In the genomic region with DNA sequence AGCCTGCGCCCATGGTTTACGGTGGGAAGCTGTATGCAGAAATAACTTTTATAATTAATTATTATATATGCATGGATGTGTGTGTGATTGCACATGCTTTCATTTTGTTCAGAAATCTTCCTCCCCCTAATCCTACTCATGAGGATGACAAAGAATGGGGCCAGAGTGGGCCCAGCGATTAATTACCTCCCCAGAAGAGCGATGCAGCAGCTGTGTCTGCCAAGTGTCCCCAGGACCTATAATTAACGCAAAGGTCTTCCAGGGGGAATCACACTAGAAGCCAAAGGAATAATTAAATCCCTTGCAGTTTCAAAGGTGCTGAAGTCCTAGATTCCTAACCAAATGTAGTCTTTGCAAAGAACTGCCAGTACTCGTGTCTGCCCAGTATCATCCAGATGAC, we compare ENCODE assay signal across 26 mouse cellular contexts. TPM values are rescaled to one million over a fixed set of nuclear protein-coding genes. Genes with fewer than 3 reads are reported as not detected.
DNase-seq lines count a peak whose midpoint lies in the region; ATAC-seq and TF ChIP-seq lines count a peak whose summit lies in the region.
"Had no signal": no experiment of that assay in that cellular context is flagged by ENCODE, and none has a peak within 500 bp of the region (broad histone marks: within the 10 kb centered on the region; RNA-seq: fewer than 3 reads in every experiment).

No protein-coding gene starts in this region.

- peaks cover 39% of the 10 kb centered on the region for H3K4me1 ChIP-seq in forebrain, embryonic 13.5 days
- peaks cover 5% of the 10 kb centered on the region for H3K4me1 ChIP-seq in forebrain, postnatal 0 days (ENCODE audit: insufficient read depth)
- peaks cover 62% of the 10 kb centered on the region for H3K4me1 ChIP-seq in heart, embryonic 12.5 days (replicated peaks)
- peaks cover 22% of the 10 kb centered on the region for H3K4me1 ChIP-seq in midbrain, embryonic 12.5 days
- peaks cover 5% of the 10 kb centered on the region; the same call in 1 of the 2 replicates for H3K4me1 ChIP-seq in midbrain, postnatal 0 days (ENCODE audit: insufficient read depth, low read length)
- peaks cover 26% of the 10 kb centered on the region for H3K4me1 ChIP-seq in midbrain, embryonic 16.5 days (ENCODE audit: control insufficient read depth, insufficient read depth, low read length)

- no peak overlapping the region for H3K9ac ChIP-seq in forebrain, embryonic 13.5 days
- H3K9ac ChIP-seq in forebrain, postnatal 0 days: no peak overlapping the region
- H3K9ac ChIP-seq in heart, embryonic 12.5 days: no peak overlapping the region
- H3K9ac ChIP-seq in midbrain, embryonic 12.5 days (replicated peaks): no peak overlapping the region
- no peak overlapping the region for H3K9ac ChIP-seq in midbrain, postnatal 0 days (replicated peaks; ENCODE audit: low read length, poor library complexity, severe bottlenecking)
- no peak overlapping the region for H3K9ac ChIP-seq in midbrain, embryonic 16.5 days (ENCODE audit: low read depth, low read length)
- H3K9ac ChIP-seq: liver, embryonic 15.5 days; lung, embryonic 15.5 days; neural tube, embryonic 12.5 days had no signal

- peaks cover 6% of the 10 kb centered on the region; the same call in 1 of the 2 replicates for H3K27me3 ChIP-seq in forebrain, embryonic 13.5 days
- H3K27me3 ChIP-seq in forebrain, postnatal 0 days (ENCODE audit: insufficient read depth, low read length): no peaks in the 10 kb centered on the region
- H3K27me3 ChIP-seq in heart, embryonic 12.5 days (replicated peaks): no peaks in the 10 kb centered on the region
- H3K27me3 ChIP-seq in midbrain, embryonic 12.5 days: peaks cover 21% of the 10 kb centered on the region
- H3K27me3 ChIP-seq in midbrain, postnatal 0 days (ENCODE audit: insufficient read depth, low read length): no peaks in the 10 kb centered on the region
- H3K27me3 ChIP-seq in midbrain, embryonic 16.5 days (ENCODE audit: control insufficient read depth, insufficient read depth, low read depth, low read length): no peaks in the 10 kb centered on the region
- H3K27me3 ChIP-seq: liver, embryonic 15.5 days; neural tube, embryonic 12.5 days had no signal

- H3K27ac ChIP-seq in forebrain, embryonic 13.5 days: 0 out of 2 replicates have a peak overlapping the region, but pooled peaks have one; percentile 1
- no peak overlapping the region for H3K27ac ChIP-seq in forebrain, postnatal 0 days (ENCODE audit: low read depth, low read length)
- peak overlapping the region; percentile 63 for H3K27ac ChIP-seq in heart, embryonic 12.5 days (ENCODE audit: poor library complexity, severe bottlenecking)
- peak overlapping the region; percentile 25; the same call in 1 of the 2 replicates for H3K27ac ChIP-seq in midbrain, embryonic 12.5 days (replicated peaks)
- H3K27ac ChIP-seq in midbrain, postnatal 0 days (ENCODE audit: low read depth, low read length): no peak overlapping the region
- H3K27ac ChIP-seq in midbrain, embryonic 16.5 days (ENCODE audit: low read length): 0 out of 2 replicates have a peak overlapping the region, but pooled peaks have one; percentile 5
- H3K27ac ChIP-seq: embryonic facial prominence, embryonic 10.5 days; hindbrain, postnatal 0 days; limb, embryonic 10.5 days; liver, embryonic 15.5 days; lung, embryonic 15.5 days; neural tube, embryonic 12.5 days had no signal

- H3K9me3 ChIP-seq in forebrain, embryonic 13.5 days (replicated peaks): no peaks in the 10 kb centered on the region
- no peaks in the 10 kb centered on the region for H3K9me3 ChIP-seq in forebrain, postnatal 0 days (ENCODE audit: low read length)
- H3K9me3 ChIP-seq in heart, embryonic 12.5 days (replicated peaks): no peaks in the 10 kb centered on the region
- H3K9me3 ChIP-seq in midbrain, embryonic 12.5 days: no peaks in the 10 kb centered on the region
- H3K9me3 ChIP-seq in midbrain, postnatal 0 days (ENCODE audit: low read length): no peaks in the 10 kb centered on the region
- H3K9me3 ChIP-seq in midbrain, embryonic 16.5 days (replicated peaks; ENCODE audit: control insufficient read depth, low read length, poor library complexity, severe bottlenecking): no peaks in the 10 kb centered on the region
- H3K9me3 ChIP-seq: embryonic facial prominence, embryonic 10.5 days; limb, embryonic 10.5 days; liver, embryonic 15.5 days; lung, embryonic 15.5 days; megakaryocyte, embryonic 14.5 days; neural tube, embryonic 12.5 days had no signal

- no peak for ATAC-seq in forebrain, embryonic 13.5 days
- ATAC-seq in forebrain, postnatal 0 days: no peak
- ATAC-seq in heart, embryonic 12.5 days (ENCODE audit: insufficient number of reproducible peaks, low FRiP score): no peak
- no peak for ATAC-seq in midbrain, embryonic 12.5 days (ENCODE audit: low FRiP score, low read depth)
- no peak for ATAC-seq in midbrain, postnatal 0 days (ENCODE audit: low FRiP score)
- no peak for ATAC-seq in midbrain, embryonic 16.5 days
- ATAC-seq: CD4-positive, CD25-positive, alpha-beta regulatory T cell, adult 4 months; hindbrain, postnatal 0 days; intestine, embryonic 16.5 days had no signal

- no peak overlapping the region for H3K4me3 ChIP-seq in forebrain, embryonic 13.5 days
- no peak overlapping the region for H3K4me3 ChIP-seq in forebrain, postnatal 0 days (ENCODE audit: low read depth, low read length)
- H3K4me3 ChIP-seq in heart, embryonic 12.5 days: no peak overlapping the region
- no peak overlapping the region for H3K4me3 ChIP-seq in midbrain, embryonic 12.5 days
- H3K4me3 ChIP-seq in midbrain, postnatal 0 days (ENCODE audit: low read depth, low read length): no peak overlapping the region
- no peak overlapping the region for H3K4me3 ChIP-seq in midbrain, embryonic 16.5 days (ENCODE audit: low read depth, low read length)
- H3K4me3 ChIP-seq: embryonic facial prominence, embryonic 10.5 days; limb, embryonic 10.5 days; liver, embryonic 15.5 days; lung, embryonic 15.5 days; megakaryocyte, embryonic 14.5 days; neural tube, embryonic 12.5 days had no signal

- DNase-seq in forebrain, postnatal 0 days: no peak
- DNase-seq in heart, postnatal 4 days: no peak
- no peak for DNase-seq in midbrain, postnatal 0 days (ENCODE audit: low spot score)
- DNase-seq: adrenal gland, postnatal 36 days; cerebellum, adult 11-12 months; cerebellum, postnatal 10 days; kidney, adult 9 months; kidney, postnatal 14 days; liver; lung, postnatal 36 days; right cerebral cortex, adult 18-20 months; right cerebral cortex, postnatal 4 days; thymus, postnatal 14 days had no signal

- no peaks in the 10 kb centered on the region for H3K36me3 ChIP-seq in forebrain, embryonic 13.5 days (ENCODE audit: poor library complexity, severe bottlenecking)
- H3K36me3 ChIP-seq in forebrain, postnatal 0 days (ENCODE audit: insufficient read depth): no peaks in the 10 kb centered on the region
- no peaks in the 10 kb centered on the region for H3K36me3 ChIP-seq in heart, embryonic 12.5 days
- H3K36me3 ChIP-seq in midbrain, embryonic 12.5 days: no peaks in the 10 kb centered on the region
- H3K36me3 ChIP-seq in midbrain, postnatal 0 days (ENCODE audit: insufficient read depth, low read length): no peaks in the 10 kb centered on the region
- H3K36me3 ChIP-seq in midbrain, embryonic 16.5 days (ENCODE audit: control insufficient read depth, insufficient read depth, low read length): no peaks in the 10 kb centered on the region
- H3K36me3 ChIP-seq: embryonic facial prominence, embryonic 10.5 days; limb, embryonic 10.5 days; liver, embryonic 15.5 days; lung, embryonic 15.5 days; neural tube, embryonic 12.5 days had no signal

- WGBS in forebrain, embryonic 13.5 days: 26% methylated on average over 6 of the region's 6 CpGs
- 28% methylated on average over 6 of the region's 6 CpGs for WGBS in forebrain, postnatal 0 days
- WGBS in heart, embryonic 12.5 days: 53% methylated on average over 6 of the region's 6 CpGs
- 53% methylated on average over 6 of the region's 6 CpGs for WGBS in midbrain, embryonic 12.5 days
- 45% methylated on average over 6 of the region's 6 CpGs for WGBS in midbrain, postnatal 0 days
- 36% methylated on average over 6 of the region's 6 CpGs for whole genome bisulfite sequencing in midbrain, embryonic 16.5 days

- no peak overlapping the region for H3K4me2 ChIP-seq in forebrain, embryonic 13.5 days
- no peak overlapping the region for H3K4me2 ChIP-seq in forebrain, postnatal 0 days (ENCODE audit: low read depth)
- peak overlapping the region; percentile 9; the same call in 1 of the 2 replicates for H3K4me2 ChIP-seq in heart, embryonic 12.5 days
- H3K4me2 ChIP-seq in midbrain, embryonic 12.5 days (replicated peaks): no peak overlapping the region
- H3K4me2 ChIP-seq in midbrain, postnatal 0 days (ENCODE audit: low read depth, low read length, poor library complexity, severe bottlenecking): no peak overlapping the region
- H3K4me2 ChIP-seq in midbrain, embryonic 16.5 days (ENCODE audit: low read length): no peak overlapping the region
- H3K4me2 ChIP-seq: liver, embryonic 15.5 days; lung, embryonic 15.5 days; neural tube, embryonic 12.5 days had no signal

- no peak for TF ChIP-seq CTCF in forebrain, postnatal 0 days (IDR thresholded peaks at IDR 0.05; ENCODE audit: low read depth)
- TF ChIP-seq CTCF in midbrain, postnatal 0 days (IDR thresholded peaks at IDR 0.05): no peak

RNA-seq across cellular contexts. Expression of a gene that starts 44.9 kb away (rescaled TPM):
- polyA plus RNA-seq in forebrain, embryonic 13.5 days (2015; fragmentation: Nextera tagmentation; extraction: Ambion mirVana): 16.5 and 19.2 TPM in 2 replicates
- total RNA-seq in forebrain, postnatal 0 days (2014; rRNA removed): 76.9 and 78.5 TPM in 2 replicates
- polyA plus RNA-seq in forebrain, postnatal 0 days (2015; fragmentation: Nextera tagmentation; extraction: Ambion mirVana): 46.2 and 47.8 TPM in 2 replicates
- 53.4 and 53.5 TPM in 2 replicates for polyA plus RNA-seq in heart, embryonic 12.5 days (2016; fragmentation: Nextera tagmentation; extraction: Ambion mirVana)
- total RNA-seq in heart, postnatal 4 days (2021): 100 to 1,000 TPM; 312 to 353 TPM
- 23.5 and 24.0 TPM in 2 replicates for polyA plus RNA-seq in midbrain, embryonic 12.5 days (2016; fragmentation: Nextera tagmentation; extraction: Ambion mirVana)
- 81.2 and 104 TPM in 2 replicates for total RNA-seq in midbrain, postnatal 0 days (2014; rRNA removed)
- polyA plus RNA-seq in midbrain, postnatal 0 days (2015; fragmentation: Nextera tagmentation; extraction: Ambion mirVana): 50.7 and 53.2 TPM in 2 replicates
- 64.1 and 66.2 TPM in 2 replicates for polyA plus RNA-seq in midbrain, embryonic 16.5 days (2015; fragmentation: Nextera tagmentation; extraction: Ambion mirVana)

Comparison
In these comparisons a context has a peak if more than half of its experiments do, and no peak if none do; other contexts are left out.
1. H3K27ac ChIP-seq: peak in forebrain, embryonic 13.5 days (single experiment), heart, embryonic 12.5 days (single experiment), midbrain, embryonic 12.5 days (single experiment) and midbrain, embryonic 16.5 days (single experiment); none in forebrain, postnatal 0 days (single experiment) and midbrain, postnatal 0 days (single experiment).